Mouse (Mus musculus) left cerebral cortex, postnatal 25 days (tissue): ENCODE measurements at regions not wholly inside any gene's neighbourhood (a gene's known extent, or its start where the extent isn't known, plus 50 kb on each side); places are given as distances from the start of the nearest gene placed in this dataset.

Experiments used
- DNase-seq, 2 experiments: peaks; one replicate each; pipeline ENCODE4 v3.0.0; 2022; ENCODE audit warnings: low spot score in 2 of 2, mixed read lengths in 1 of 2
- intact Hi-C: fragments of 180-260 bp; cut with DNase I; formaldehyde crosslinking; loops from one replicate; pipeline ENCODE4 v1.15.1; 2025

DNA sequence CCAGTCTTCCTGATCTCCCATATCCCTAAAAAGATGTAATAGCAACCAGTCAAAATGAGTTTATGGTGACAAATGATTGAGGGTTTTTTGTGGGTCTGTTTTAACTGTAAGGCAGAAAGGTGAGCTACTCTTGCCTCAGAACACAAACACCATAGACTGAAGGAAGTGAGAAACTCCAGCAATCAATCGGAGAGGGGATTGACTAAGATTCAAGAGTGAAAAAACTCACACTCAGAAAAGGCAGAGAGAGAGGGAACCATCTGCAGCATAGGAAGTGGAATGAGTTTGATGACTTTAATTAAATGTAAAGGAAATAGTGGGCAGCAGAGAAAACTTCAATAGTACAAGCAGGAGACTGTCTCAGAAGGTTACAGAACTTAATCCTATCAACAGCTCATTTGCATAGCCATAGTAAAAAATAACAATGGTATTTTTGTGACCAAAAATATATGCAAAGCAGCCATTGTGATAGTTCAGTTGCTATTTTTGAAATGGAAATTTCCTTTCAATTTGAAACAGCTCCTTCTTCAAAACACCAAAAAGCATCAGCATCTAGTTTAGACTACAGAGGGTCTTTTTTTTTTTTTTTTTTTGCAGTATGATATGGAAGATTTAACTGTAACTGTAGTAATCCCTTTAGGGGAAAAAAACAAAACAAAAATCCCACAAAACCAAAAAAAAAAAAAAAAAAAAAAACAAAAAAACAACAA, 442.9 kb upstream of the Tenm2 start:
- intact Hi-C loops: no loop called here
- DNase-seq: no peak

DNA sequence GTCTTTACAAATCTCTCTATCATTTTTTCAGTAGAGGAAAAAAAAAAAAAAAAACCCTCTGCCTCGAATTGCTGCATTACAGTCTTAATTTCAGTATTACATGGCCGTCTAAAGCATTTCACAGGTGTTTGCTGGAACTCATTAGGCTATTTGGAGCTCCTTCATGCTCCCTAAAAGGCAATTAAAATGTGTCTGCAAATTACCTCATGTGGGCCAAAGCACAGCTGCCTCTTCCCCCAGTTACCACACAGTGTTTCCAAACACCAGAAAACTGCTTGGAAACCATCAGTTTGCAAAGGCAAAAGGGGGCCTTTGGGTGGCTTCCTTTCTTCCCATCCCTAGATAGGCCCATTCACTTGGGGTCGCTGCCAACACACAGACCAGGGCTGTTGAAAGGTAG, 435.6 kb upstream of the Tenm2 start:
- DNase-seq: no peak
- intact Hi-C loops: no loop called here

DNA sequence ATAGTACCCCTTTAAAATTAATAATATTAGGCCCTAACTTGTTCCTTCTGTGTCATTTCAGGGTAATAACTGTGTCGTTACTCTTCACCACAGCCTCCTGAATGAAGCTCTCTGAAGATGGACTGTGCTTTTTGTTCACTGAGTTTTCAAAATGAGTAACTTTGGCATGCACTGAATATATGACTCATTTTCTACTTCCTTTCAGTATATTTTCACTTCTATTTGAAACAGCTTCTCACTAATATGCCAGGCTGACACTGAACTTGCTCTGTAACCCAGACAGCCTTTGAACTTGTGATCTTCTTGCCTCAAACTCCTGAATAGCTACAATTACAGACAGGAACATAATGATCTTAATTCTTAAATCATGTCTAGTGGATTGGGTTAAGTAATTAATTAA, 431.2 kb upstream of the Tenm2 start:
- no peak for DNase-seq
- intact Hi-C loops: no loop called here

DNA sequence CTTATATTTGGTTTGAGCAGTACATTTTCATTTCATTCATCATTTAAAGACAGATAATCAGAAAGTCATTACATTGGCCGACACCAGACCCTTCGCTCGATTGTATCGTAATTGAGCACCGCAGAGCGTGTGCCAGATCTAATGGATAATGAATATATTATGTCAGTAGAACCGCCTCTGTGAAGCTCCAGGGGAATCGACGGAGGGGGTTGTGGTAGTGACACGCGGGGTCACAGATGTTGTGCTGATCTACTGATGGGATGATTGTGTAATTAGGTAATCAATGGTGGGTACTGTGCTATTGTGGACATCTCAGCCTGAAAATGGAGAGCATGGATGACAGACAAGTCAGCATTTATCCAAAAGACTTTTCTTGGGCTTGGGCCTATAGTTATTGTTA, 414.3 kb upstream of the Tenm2 start:
- DNase-seq: no peak
- intact Hi-C loops: no loop called here

DNA sequence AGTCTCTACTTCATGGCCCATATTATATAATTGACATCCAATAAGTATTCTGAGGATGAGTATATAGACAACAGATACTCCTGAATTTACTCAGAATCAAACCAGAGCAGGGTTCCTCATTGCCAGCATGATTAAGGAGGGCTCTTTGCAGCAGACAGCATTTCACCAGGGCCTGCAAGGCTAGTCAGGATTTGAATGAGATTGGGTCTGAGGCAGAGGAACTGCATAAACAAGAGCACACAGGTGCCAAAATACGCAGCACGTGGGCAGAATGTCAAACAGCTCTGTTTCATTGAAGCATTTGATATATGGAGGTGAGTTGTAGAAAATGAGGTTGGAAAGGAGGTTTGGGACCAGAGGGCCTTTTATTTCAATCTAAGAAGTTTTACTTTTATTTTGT, 387.5 kb upstream of the Tenm2 start:
- DNase-seq: no peak
- intact Hi-C loops: no loop called here

DNA sequence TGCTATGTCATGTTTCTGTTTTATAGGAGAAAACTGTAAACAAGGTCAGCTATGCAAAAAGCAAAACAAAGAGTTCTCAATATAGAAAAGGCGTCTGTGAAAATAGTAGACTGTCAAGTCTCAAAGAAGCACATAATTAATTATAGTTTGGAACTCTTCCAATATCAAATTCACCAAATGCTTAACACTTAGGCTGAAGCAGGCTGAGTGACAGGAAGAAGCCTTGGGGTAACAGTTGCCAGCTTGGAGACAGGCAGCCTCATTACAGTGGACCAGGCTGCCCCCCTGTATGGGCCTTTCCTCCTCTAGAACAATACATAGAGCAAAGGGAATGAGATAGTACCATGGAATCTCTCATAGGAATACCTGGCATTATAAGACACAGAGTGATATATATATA, 364.8 kb upstream of the Tenm2 start:
- intact Hi-C loops: no loop called here
- DNase-seq: no peak

DNA sequence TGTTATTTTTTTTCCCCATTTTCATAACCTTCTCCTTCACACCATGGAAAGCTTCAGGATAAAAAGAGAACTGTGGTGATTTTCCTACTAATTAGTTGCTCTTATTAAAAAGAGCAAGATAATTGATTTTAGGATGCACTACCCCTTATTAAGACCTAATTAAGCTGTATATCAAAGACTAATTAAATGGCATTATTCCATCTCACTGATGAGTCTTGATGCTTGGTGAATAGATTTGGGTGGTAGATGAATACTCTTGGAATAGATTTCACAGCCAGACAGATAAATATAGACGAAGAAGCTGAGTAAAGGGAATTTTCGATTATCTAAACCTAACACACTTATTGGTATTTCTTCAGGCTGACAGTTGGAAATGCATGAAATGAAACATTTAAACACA, 346.5 kb upstream of the Tenm2 start:
- intact Hi-C loops: no loop called here
- no peak for DNase-seq

DNA sequence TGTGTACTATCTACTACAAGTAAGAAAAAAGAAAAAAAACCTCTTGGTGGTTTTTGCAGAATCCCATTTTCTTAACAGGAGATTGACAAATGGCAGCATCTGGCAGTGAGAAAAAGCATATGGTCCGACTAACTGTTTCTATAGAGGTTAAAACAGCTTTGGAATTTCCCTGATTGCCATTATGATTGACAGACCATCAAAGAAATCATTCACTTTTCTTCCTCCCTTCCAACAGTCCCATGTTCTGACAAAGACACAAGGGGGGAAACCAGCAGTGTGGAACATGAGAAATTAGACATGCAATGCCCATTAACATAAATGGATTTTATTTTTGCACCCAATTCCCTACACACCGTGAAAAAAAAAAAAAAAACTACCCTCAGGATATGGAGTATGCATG, 297.9 kb upstream of the Tenm2 start:
- no peak for DNase-seq
- intact Hi-C loops: no loop called here

DNA sequence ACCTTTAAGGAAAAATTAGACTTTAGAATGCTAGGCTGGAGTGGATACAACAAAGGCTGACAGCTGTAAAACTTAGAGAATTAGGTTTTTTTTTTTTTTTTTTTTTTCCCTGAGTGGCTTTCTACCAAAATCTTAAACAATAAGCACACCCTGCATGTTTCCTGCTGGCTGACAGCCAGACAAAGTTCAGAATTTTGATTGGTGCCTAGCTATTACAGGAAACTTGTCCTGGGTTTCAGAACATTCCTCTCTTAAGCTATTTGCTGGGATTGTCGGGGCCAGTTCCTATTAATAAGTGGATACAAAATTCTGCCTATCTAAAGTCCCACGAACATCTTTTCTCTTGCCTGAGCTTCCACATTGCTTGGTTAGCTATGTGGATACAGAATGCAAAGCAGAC, 296.7 kb upstream of the Tenm2 start:
- intact Hi-C loops: no loop called here
- no peak for DNase-seq

DNA sequence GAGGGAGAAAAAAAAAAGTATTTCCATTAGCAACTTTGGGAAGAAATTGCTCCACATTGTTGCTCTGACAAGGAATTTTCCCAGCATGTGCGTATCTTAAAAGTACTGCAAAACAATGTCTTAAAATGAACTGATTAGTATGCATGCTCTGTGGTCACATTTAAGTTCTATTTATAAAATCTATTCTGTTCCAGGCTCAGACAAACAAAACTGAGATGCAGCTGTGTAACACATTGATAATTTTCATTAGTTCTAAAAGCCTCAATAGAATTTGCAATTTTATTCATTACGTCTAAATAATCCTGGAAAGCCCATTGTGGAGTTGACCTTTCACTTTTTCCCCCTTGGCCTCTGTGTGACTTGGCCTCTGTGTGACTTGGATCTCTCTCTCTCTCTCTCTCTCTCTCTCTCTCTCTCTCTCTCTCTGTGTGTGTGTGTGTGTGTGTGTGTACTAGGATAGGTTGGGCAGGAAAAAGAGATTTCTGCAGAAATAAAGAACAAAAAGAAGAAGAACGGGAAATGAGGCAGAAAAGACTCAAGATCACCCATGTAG, 262.8 kb upstream of the Tenm2 start:
- intact Hi-C loops: no loop called here
- no peak for DNase-seq

DNA sequence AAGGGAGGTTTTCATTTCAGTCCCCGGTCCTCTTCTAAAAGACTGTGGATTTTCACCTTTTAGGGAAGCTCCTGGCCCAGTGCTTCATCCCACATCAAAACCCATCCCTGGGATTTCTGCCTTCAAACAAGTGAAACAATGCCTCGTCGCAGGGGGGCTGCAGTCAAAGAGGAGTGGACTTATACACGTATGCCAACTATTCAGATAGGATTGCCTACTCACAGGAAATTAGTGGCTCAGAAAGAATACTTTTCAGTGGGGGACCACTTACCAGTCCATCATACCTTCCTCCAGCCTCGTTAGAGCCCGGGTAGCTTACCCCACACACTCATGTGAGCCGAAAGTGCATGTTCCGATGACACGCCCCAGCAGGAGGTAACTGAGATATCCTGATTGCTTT, 262.1 kb upstream of the Tenm2 start:
- no peak for DNase-seq
- intact Hi-C loops: no loop called here

DNA sequence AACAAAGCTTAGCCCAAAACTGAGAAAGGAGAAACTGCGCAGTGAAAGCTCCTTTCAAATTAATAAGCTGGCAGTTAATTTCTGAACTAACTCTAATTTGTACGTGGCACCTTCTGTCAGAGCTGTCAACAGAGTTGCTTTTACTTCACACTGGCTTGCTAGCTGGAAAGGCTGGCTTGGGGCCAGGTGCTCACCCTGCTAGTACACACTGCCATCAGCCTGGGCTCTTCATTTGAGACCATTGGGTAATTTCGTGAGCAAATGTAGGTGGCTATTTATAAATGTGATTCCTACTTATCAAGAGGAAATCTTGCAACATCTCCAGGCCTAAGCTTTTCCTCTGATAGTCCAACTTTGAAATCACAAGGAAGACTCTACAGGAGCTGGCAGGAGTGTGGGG, 244.5 kb upstream of the Tenm2 start:
- DNase-seq: peak in 1 of 2 experiments; percentile 20
- intact Hi-C loops: no loop called here

DNA sequence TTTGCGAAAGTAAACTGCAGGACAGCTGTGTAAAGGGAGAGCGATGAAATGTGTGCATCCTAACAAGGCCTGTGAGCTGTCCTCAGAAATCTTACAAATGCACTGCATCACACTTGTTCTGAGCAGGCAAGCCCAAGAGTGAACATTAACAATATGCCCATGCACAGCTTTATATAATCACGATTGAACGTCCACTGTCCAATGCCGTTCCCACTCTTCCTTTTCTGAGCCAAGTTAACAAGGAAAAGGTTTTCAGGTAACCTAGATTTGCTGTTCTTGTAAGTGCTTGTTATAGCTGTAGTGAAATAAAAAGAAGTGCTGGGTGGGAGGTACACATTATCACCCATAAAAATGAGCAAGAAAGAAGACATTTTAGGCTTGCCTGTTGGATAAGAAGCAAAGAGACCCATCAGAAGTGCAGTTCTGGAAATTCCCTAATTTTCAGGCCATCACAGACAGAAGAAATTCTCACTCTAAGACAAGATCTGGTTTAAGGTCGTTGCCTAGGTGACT, 243.3 kb upstream of the Tenm2 start:
- intact Hi-C loops: loop anchor here (10.0 kb wide), 1 partner anchor 244 kb away; the partner anchor contains the start of gene Tenm2
- peak in 1 of 2 experiments; percentile 82 for DNase-seq

DNA sequence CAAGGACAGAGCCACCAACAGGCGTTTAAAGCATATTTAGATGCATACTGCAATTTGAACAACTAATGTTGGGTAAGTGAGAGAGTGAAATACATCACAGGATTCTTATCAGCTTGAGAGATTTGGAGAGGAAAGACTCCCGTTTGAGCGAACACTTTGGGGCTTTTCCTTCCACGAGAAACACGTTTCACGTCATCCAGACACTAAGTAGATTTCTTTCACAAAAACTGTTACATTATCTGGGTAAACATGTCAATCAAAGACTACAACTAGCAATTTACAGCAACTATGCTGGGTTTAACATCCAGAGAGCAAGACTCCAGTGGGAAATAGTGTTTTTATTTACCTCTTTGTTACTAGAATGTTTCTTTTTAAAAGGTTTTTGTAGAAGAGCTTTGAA, 238.3 kb upstream of the Tenm2 start:
- intact Hi-C loops: loop anchor here (10.0 kb wide), 1 partner anchor 239 kb away; the partner anchor contains the start of gene Tenm2
- DNase-seq: no peak

DNA sequence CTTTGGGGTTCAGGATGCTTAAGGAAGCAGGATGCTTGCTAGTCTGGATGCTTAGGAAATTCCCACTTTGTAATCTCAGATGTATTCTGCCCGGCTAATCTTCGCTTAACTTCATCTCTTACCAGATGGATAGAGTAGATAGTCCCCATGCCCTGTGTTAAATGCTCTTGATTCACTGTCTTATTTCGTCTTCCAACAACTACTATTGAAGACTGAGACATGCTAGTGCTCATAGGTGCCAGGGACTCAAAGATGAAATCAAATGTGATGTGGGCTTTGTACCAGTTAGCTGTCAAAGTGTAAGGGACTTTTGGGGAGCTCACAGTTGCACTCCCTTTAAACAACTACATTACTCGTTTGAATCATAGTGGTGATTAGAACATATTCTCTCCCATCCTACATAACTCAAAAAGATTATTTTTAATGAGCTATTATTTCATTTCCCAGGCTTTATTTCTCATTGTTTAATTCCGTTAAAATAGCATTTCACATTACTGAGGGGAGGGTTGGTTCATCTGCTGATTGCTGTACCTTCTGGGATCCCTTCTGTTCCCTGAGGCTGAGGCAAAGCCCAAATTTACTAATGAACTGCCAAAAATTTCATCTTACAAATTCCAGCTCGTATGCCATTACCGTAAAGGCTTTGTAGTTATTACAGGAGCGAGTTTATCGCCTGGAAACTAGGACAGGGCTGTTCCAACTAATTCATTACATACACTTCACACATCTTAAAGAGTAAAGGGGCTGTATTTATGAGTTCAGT, 228.1 kb upstream of the Tenm2 start:
- no peak for DNase-seq
- intact Hi-C loops: no loop called here

DNA sequence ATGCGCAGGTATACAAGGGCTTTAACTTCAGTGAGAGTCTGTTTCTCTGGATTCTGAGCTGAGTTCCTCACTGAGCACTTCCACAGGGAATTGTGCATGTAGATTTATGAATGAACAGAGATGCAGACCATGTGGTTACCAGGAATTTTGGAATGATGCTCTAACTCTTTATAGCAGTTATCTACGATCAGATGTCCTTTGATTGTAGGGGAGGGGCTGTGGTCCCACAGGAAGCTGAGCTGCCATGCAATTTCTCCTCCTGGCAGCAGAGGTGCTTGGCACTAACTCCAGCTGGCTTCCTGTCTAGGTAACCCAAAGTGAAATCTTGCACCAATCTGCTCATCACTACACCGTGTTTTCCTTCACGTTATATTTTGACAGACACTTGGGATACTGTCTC, 226.6 kb upstream of the Tenm2 start:
- intact Hi-C loops: no loop called here
- no peak for DNase-seq

DNA sequence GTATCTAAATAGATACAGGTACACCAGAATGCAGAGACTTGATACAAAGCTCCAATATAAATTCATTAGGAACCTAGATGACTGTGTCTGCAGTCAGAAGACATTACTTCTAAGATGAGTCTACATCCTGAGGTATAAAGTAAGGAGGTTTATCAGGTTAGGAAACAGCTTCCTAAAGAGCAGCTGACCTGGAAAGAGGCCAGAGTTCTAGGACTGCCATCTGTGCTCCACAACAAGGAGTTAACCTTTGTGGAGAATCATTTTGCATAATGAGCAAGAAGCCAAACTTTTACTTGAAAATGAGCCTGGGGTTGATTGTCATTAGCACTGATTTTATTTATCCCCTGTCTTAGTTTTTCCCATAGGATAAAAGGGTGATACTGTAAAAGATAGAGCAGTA, 211.6 kb upstream of the Tenm2 start:
- no peak for DNase-seq
- intact Hi-C loops: no loop called here

DNA sequence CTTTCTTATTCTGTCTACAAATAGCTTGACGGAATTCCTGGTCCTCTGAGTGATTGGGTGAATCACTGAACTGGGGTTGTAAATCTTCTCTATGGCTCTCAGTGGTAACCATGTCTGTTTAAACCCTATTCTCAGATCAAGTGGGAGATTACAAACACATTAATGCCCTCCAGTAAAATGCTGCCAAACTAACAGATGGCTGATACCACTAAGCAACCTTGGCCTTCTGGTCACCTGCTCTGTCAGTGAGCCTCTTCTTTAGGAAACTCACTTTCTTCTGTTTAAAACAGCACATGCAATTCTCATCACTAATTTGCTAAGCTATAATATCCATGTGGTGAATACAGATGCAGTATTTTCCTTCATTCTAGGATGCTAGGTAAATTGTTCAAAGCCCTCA, 210.9 kb upstream of the Tenm2 start:
- intact Hi-C loops: no loop called here
- no peak for DNase-seq

DNA sequence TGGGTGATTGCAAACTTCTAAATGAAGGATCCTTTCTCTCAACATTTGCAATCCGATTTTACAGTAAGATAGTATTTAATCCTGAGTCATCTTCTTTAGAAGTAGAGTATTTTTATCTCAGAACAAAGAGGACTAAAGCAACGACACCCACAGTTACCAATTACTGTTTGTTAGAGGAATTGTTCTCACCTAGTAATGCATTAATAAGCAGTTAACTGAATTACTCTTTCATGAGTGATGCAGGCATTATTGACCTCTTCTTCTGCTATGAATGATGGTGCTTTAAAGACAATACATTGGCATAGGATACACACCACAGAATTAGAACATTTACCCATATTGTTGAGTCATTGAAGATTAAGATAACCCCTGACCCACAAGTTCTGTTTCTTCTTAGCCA, 207.0 kb upstream of the Tenm2 start:
- intact Hi-C loops: no loop called here
- no peak for DNase-seq

DNA sequence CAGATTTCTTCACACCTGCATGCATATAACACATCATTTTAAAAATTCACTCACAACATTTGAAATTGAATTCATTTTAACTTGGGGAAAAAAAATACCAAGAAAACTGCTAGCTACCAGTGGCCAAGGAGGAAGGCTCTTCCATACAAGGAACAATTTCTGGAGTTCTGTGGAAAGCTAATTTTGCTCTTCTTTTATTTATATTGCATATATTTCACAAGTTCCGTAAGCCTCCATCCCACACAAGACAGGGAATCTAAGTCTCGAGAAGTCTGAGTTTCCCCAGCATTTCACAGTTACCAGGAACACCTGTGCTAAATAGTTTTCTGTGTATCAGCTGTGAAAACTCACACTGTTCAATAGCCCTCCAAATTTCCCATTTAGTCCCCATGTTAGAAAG, 198.8 kb upstream of the Tenm2 start:
- intact Hi-C loops: loop anchor here (10.0 kb wide), 1 partner anchor 200 kb away; the partner anchor contains the start of gene Tenm2
- DNase-seq: peak; percentile 14 to 71
